Mouse (Mus musculus) megakaryocyte, embryonic 14.5 days (primary cell): ENCODE data around the gene Dis3l2.

Experiments used
- FLI1 ChIP-seq: IDR thresholded peaks from 2 replicates; pipeline ENCODE4 v1.6.1; 2012; ENCODE audit warnings: low read length, inconsistent platforms, mixed read lengths
- GATA1 ChIP-seq: IDR thresholded peaks from 3 replicates; pipeline ENCODE4 v1.6.1; 2012; ENCODE audit warnings: mixed read lengths, low read length, inconsistent platforms, borderline replicate concordance

- TF ChIP-seq GATA1 (no peak), FLI1 (no peak)
Observed at GRCm38 (mm10) chr1:86762161-86762560, 58.6 kb downstream of the Dis3l2 start.
